Comparison of ENCODE assay signal across 1 mouse cellular context in genomic region chr7:105411874-105412632, GRCm38 (mm10).
TF ChIP-seq lines count a peak whose summit lies in the region.

No protein-coding gene starts in this region.

TF ChIP-seq in CH12.LX, 34 proteins besides CTCF, POLR2A, EP300 and RAD21:
- peak; percentile 82 for TF ChIP-seq SMC3 (IDR thresholded peaks at IDR 0.05; ENCODE audit: low read depth, low read length)
TF ChIP-seq in CH12.LX: peak in this region for 1; not testable (repeated sequence) for 33.
